Mouse (Mus musculus) heart, postnatal 14 days (tissue): ENCODE data around the gene Gm29609. TPM values are rescaled to one million over a fixed set of nuclear protein-coding genes. Genes with fewer than 3 reads are reported as not detected.
"Not testable (repeated sequence)": the region's sequence is repeated elsewhere in the genome, so short reads cannot be mapped to it uniquely, and the experiment has no call there.

Source experiments
- DNase-seq, 2 experiments: peaks; one replicate each; pipeline ENCODE4 v3.0.0; 2021 to 2022
- intact Hi-C: fragments of 180-260 bp; cut with DNase I; formaldehyde crosslinking; loops from one replicate; pipeline ENCODE4 v1.15.1; 2025
- long read RNA-seq, 2 experiments: library from polyadenylated mRNA; stranded (forward); transcript quantifications; one replicate each; pipeline ENCODE4 v2.0.0; 2021
- total RNA-seq, 2 experiments: library from RNA; stranded (reverse); gene quantifications; 2 replicates each; pipeline ENCODE4 v1.2.3; 2021

Gm29609 gene
- under 1 TPM; 0.56 to 0.93 TPM for total RNA-seq
- long read RNA-seq, experiment 1 = 0 reads
- long read RNA-seq, experiment 2, partial matches to known transcripts = 1 of 3 reads
- long read RNA-seq, experiment 2, other reads (novel, unspliced or antisense) = 2 of 3 reads

GRCm38 (mm10) chr5:31179766-31180630 lies at the start of gene Gm29609, which contains the start of gene Gtf3c2:
TSS of gene Gm29609 (minus strand) at chr5:31179911.
TSS of gene Gtf3c2 (minus strand) at chr5:31180144.
- intact Hi-C loops = loop anchor here (5.0 to 10.0 kb wide), 2 partner anchors 123 to 145 kb away; no protein-coding TSS in a partner anchor

GRCm38 (mm10) chr5:31226641-31227040 lies 46.9 kb upstream of the Gm29609 start:
- no peak for DNase-seq
- intact Hi-C loops = loop anchor here (10.0 kb wide), 1 partner anchor 228 kb away; the partner anchor contains the start of gene Zfp512

More at GRCm38 (mm10) chr5:31179766-31180630, at the start of gene Gm29609, which contains the start of gene Gtf3c2:
- peak; percentile 92 to 96 for DNase-seq

GRCm38 (mm10) chr5:31222696-31223095 lies 43.0 kb upstream of the Gm29609 start:
- intact Hi-C loops = loop anchor here (10.0 kb wide), 1 partner anchor 232 kb away; the partner anchor contains the start of gene Zfp512
- DNase-seq = no peak

GRCm38 (mm10) chr5:31221304-31221945 lies 41.7 kb upstream of the Gm29609 start:
- no peak for DNase-seq
- intact Hi-C loops = loop anchor here (2.0 to 10.0 kb wide), 3 partner anchors 19 to 233 kb away; partner anchors contain the start of genes Gm9970, Ift172, Nrbp1 and Zfp512

- intact Hi-C loops = loop anchor here (2.0 to 10.0 kb wide), 3 partner anchors 20 to 234 kb away; partner anchors contain the start of genes Gm9970, Ift172, Nrbp1 and Zfp512
Observed at GRCm38 (mm10) chr5:31220448-31221303, 41.0 kb upstream of the Gm29609 start, which contains the start of gene Ppm1g. TSS of gene Ppm1g (minus strand) at chr5:31220687.

GRCm38 (mm10) chr5:31219911-31220447 lies 40.3 kb upstream of the Gm29609 start:
- intact Hi-C loops = loop anchor here (2.0 to 10.0 kb wide), 4 partner anchors 21 to 235 kb away; partner anchors contain the start of genes Gm9970, Ift172, Nrbp1 and Zfp512
- DNase-seq = peak in 1 of 2 experiments; percentile 58

More at GRCm38 (mm10) chr5:31220448-31221303, 41.0 kb upstream of the Gm29609 start, which contains the start of gene Ppm1g:
- peak; percentile 99 to 100 for DNase-seq

GRCm38 (mm10) chr5:31219474-31219873 lies 39.8 kb upstream of the Gm29609 start:
- intact Hi-C loops = loop anchor here (5.0 kb wide), 1 partner anchor 108 kb away; no protein-coding TSS in a partner anchor
- no peak for DNase-seq

- intact Hi-C loops = loop anchor here (5.0 kb wide), 1 partner anchor 108 kb away; no protein-coding TSS in a partner anchor
- no peak for DNase-seq
Observed at GRCm38 (mm10) chr5:31219070-31219469, 39.4 kb upstream of the Gm29609 start.

GRCm38 (mm10) chr5:31218294-31218693 lies 38.6 kb upstream of the Gm29609 start:
- intact Hi-C loops = loop anchor here (5.0 kb wide), 1 partner anchor 109 kb away; no protein-coding TSS in a partner anchor
- DNase-seq = no peak

GRCm38 (mm10) chr5:31216554-31216953 lies 36.8 kb upstream of the Gm29609 start:
- not testable (repeated sequence) for DNase-seq
- intact Hi-C loops = loop anchor here (5.0 kb wide), 1 partner anchor 111 kb away; no protein-coding TSS in a partner anchor

- DNase-seq = no peak
- intact Hi-C loops = no loop called here
Observed at GRCm38 (mm10) chr5:31204421-31204820, 24.7 kb upstream of the Gm29609 start.

GRCm38 (mm10) chr5:31203866-31204265 lies 24.2 kb upstream of the Gm29609 start:
- intact Hi-C loops = no loop called here
- no peak for DNase-seq

GRCm38 (mm10) chr5:31202933-31203332 lies 23.2 kb upstream of the Gm29609 start:
- intact Hi-C loops = no loop called here
- no peak for DNase-seq

GRCm38 (mm10) chr5:31201742-31202590 lies 22.3 kb upstream of the Gm29609 start, which contains the start of gene Zfp513:
TSS of gene Zfp513 (minus strand) at chr5:31202303.
- DNase-seq = peak; percentile 92 to 94
- intact Hi-C loops = no loop called here

- DNase-seq = no peak
- intact Hi-C loops = no loop called here
Observed at GRCm38 (mm10) chr5:31201042-31201741, 21.5 kb upstream of the Gm29609 start.

GRCm38 (mm10) chr5:31200327-31200768 lies 20.6 kb upstream of the Gm29609 start:
- no peak for DNase-seq
- intact Hi-C loops = no loop called here

GRCm38 (mm10) chr5:31199893-31200292 lies 20.2 kb upstream of the Gm29609 start:
- intact Hi-C loops = no loop called here
- DNase-seq = no peak
